Mouse (Mus musculus): Measurements from ENCODE around the gene Pidd1.

DNA sequence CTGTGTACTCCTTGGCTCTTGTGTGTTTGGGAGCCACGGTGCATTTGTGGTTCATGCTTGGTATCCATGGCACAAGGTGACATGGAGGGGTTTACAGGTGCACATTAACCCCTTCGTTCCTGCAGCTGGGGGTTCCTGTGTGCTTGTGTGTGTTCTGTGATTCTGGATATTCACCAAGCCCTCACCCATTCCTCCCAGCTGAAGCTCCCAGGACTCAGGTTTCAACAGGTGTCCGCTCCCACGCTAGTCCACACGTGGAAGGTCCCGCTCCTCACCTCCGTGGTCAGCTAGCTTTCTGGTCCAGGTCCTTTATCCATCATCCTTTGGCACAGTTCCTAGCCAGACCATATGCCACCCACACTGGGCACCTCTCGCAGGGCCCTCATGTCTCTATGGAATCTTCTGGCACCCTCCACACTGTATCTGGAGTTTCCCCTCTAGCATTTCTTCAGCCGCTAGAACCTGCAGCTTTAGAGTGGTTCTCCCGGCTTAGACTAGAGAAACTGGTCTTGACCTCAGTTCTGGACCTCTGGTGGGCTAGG is 22.9 kb upstream of the Pidd1 start:
- no peak for TF ChIP-seq POLR2A (IDR thresholded peaks at IDR 0.05; ENCODE audit: borderline replicate concordance, insufficient read depth, low read length)
- no peak for TF ChIP-seq CTCF (IDR thresholded peaks at IDR 0.05; ENCODE audit: borderline replicate concordance, insufficient read depth, low read depth, low read length)
